Mouse (Mus musculus) ES-E14 (cell line): ENCODE results near the gene Gpr137.

Experiments used
- CHD2 ChIP-seq: IDR thresholded peaks from 2 replicates; pipeline ENCODE4 v1.6.1; 2014; ENCODE audit warnings: mild to moderate bottlenecking, low read depth, low read length, inconsistent platforms
- MAFK ChIP-seq: IDR thresholded peaks from 2 replicates; pipeline ENCODE4 v1.6.1; 2014; ENCODE audit warnings: mild to moderate bottlenecking, low read depth, low read length, inconsistent platforms; ENCODE audit not compliant: insufficient read depth
- ZNF384 ChIP-seq: IDR thresholded peaks from 2 replicates; pipeline ENCODE4 v1.6.1; 2012; ENCODE audit warnings: low read depth, low read length, inconsistent platforms

- TF ChIP-seq CHD2 (no peak), ZNF384 (no peak), MAFK (no peak)
Measured at GRCm38 (mm10) chr19:6942764-6943163, 484 bp upstream of the Gpr137 start.
